Mouse (Mus musculus) CH12.LX (cell line): ENCODE measurements at regions not wholly inside any gene's neighbourhood (a gene's known extent, or its start where the extent isn't known, plus 50 kb on each side); places are given as distances from the start of the nearest gene placed in this dataset.

ENCODE experiments used
- DNase-seq: peaks from one replicate; pipeline ENCODE4 v3.0.0-alpha.2; 2013; ENCODE audit errors: extremely low read depth
- H3K27ac ChIP-seq: 2 replicates; pipeline ENCODE4 v1.5.1; 2012; ENCODE audit warnings: low read depth, mild to moderate bottlenecking, control low read depth, moderate library complexity; ENCODE audit not compliant: insufficient read depth
- H3K27me3 ChIP-seq: replicated peaks from 2 replicates; pipeline ENCODE3; 2012; ENCODE audit warnings: inconsistent platforms
- H3K36me3 ChIP-seq, 2 experiments: replicated peaks in 1 of 2; 2 replicates each; pipeline versions ENCODE3 to v1.6.1; 2012; ENCODE audit warnings: inconsistent platforms in 1 of 2, low read length in 1 of 2, mild to moderate bottlenecking in 1 of 2, mixed read lengths in 1 of 2, moderate library complexity in 1 of 2; ENCODE audit not compliant: control insufficient read depth in 1 of 2, insufficient read depth in 1 of 2
- H3K4me1 ChIP-seq, 2 experiments: 2 replicates each; pipeline ENCODE4 v1.6.1; 2012; ENCODE audit warnings: inconsistent platforms in 1 of 2, moderate library complexity in 1 of 2; ENCODE audit not compliant: insufficient read depth in 2 of 2, control insufficient read depth in 1 of 2
- H3K4me2 ChIP-seq: 2 replicates; pipeline ENCODE4 v1.6.1; 2012; ENCODE audit warnings: low read depth, mild to moderate bottlenecking, control low read depth; ENCODE audit not compliant: poor library complexity, insufficient read depth, severe bottlenecking
- H3K4me3 ChIP-seq, 3 experiments: fragments of 150-350 bp in 1 of 3; sonication (generic) in 1 of 3; replicated peaks in 1 of 3; 2 replicates each; pipeline versions ENCODE3 to v1.5.1; 2011 to 2012; ENCODE audit warnings: low read depth in 2 of 3, low read length in 2 of 3, mild to moderate bottlenecking in 2 of 3, moderate library complexity in 2 of 3, control low read depth in 1 of 3, improper control_type of control experiment in 1 of 3, inconsistent platforms in 1 of 3, mixed read lengths in 1 of 3; ENCODE audit not compliant: poor library complexity in 1 of 3
- H3K79me2 ChIP-seq: replicated peaks from 2 replicates; pipeline ENCODE4 v1.6.1; 2012; ENCODE audit warnings: mild to moderate bottlenecking, moderate library complexity; ENCODE audit not compliant: control insufficient read depth, poor library complexity, insufficient read depth, severe bottlenecking; ENCODE audit errors: extremely low read depth
- H3K9ac ChIP-seq: 2 replicates; pipeline ENCODE4 v1.6.1; 2012; ENCODE audit warnings: low read depth, mild to moderate bottlenecking, control low read depth, moderate library complexity; ENCODE audit not compliant: insufficient read depth
- H3K9me3 ChIP-seq: replicated peaks from 2 replicates; pipeline ENCODE3; 2012; ENCODE audit warnings: low read length, inconsistent platforms, mixed read lengths
- BHLHE40 ChIP-seq: IDR thresholded peaks from 2 replicates; pipeline ENCODE4 v1.6.1; 2011; ENCODE audit warnings: mild to moderate bottlenecking, low read depth, low read length, improper control_type of control experiment
- CTCF ChIP-seq, 2 experiments: IDR thresholded peaks in 1 of 2; conservative IDR thresholded peaks in 1 of 2; 2 replicates each; pipeline ENCODE4 v1.5.1; 2011 to 2012; ENCODE audit warnings: low read depth in 2 of 2, low read length in 2 of 2, improper control_type of control experiment in 1 of 2, inconsistent platforms in 1 of 2, mild to moderate bottlenecking in 1 of 2, moderate library complexity in 1 of 2
- E2F4 ChIP-seq: IDR thresholded peaks from 2 replicates; pipeline ENCODE4 v1.6.1; 2011; ENCODE audit warnings: low read depth, low read length, improper control_type of control experiment; ENCODE audit not compliant: insufficient replicate concordance
- ELF1 ChIP-seq: IDR thresholded peaks from 2 replicates; pipeline ENCODE4 v1.6.1; 2014; ENCODE audit warnings: low read depth, mild to moderate bottlenecking, inconsistent platforms, low read length, improper control_type of control experiment
- GABPA ChIP-seq: IDR thresholded peaks from 2 replicates; pipeline ENCODE4 v1.6.1; 2012; ENCODE audit warnings: low read depth, low read length, improper control_type of control experiment, inconsistent platforms; ENCODE audit not compliant: insufficient replicate concordance
- MAX ChIP-seq: IDR thresholded peaks from 2 replicates; pipeline ENCODE4 v1.6.1; 2011; ENCODE audit warnings: low read length, improper control_type of control experiment
- MAZ ChIP-seq: IDR thresholded peaks from 2 replicates; pipeline ENCODE4 v1.6.1; 2012; ENCODE audit warnings: low read depth, mild to moderate bottlenecking, inconsistent platforms, low read length, improper control_type of control experiment, moderate library complexity
- MYC ChIP-seq: IDR thresholded peaks from 2 replicates; pipeline ENCODE4 v1.6.1; 2011; ENCODE audit warnings: low read depth, mild to moderate bottlenecking, improper control_type of control experiment, low read length
- NELFE ChIP-seq: IDR thresholded peaks from 2 replicates; pipeline ENCODE4 v1.6.1; 2011; ENCODE audit warnings: low read depth, low read length, improper control_type of control experiment
- NRF1 ChIP-seq: IDR thresholded peaks from 2 replicates; pipeline ENCODE4 v1.6.1; 2014; ENCODE audit warnings: low read depth, mild to moderate bottlenecking, inconsistent platforms, low read length, improper control_type of control experiment, moderate library complexity
- POLR2AphosphoS2 ChIP-seq: IDR thresholded peaks from 2 replicates; pipeline ENCODE4 v1.6.1; 2011; ENCODE audit warnings: low read depth, low read length, improper control_type of control experiment
- RAD21 ChIP-seq: IDR thresholded peaks from 2 replicates; pipeline ENCODE4 v1.6.1; 2011; ENCODE audit warnings: low read depth, mild to moderate bottlenecking, low read length, improper control_type of control experiment, moderate library complexity
- SMC3 ChIP-seq: IDR thresholded peaks from 2 replicates; pipeline ENCODE4 v1.6.1; 2011; ENCODE audit warnings: low read depth, low read length, improper control_type of control experiment
- TBP ChIP-seq: conservative IDR thresholded peaks from 2 replicates; pipeline ENCODE4 v1.6.1; 2011; ENCODE audit warnings: low read depth, low read length, improper control_type of control experiment
- USF2 ChIP-seq: conservative IDR thresholded peaks from 2 replicates; pipeline ENCODE4 v1.6.1; 2011; ENCODE audit warnings: low read depth, low read length, improper control_type of control experiment
- dilution Hi-C: fragments of 300-500 bp; cut with MboI; formaldehyde crosslinking; loops from 2 replicates; pipeline ENCODE4 v1.14.3; 2020; ENCODE audit warnings: low sequenced_read_pairs; ENCODE audit not compliant: extremely low pct_unique_long_range_greater_than_20kb, extremely low pct_ligation_motif_present
- in situ Hi-C: fragments of 300-500 bp; cut with MboI; formaldehyde crosslinking; loops from 3 replicates; pipeline ENCODE4 v1.14.3; 2019; ENCODE audit warnings: low sequenced_read_pairs, low pct_ligation_motif_present, low pct_unique_long_range_greater_than_20kb, mixed read lengths

- Histone ChIP-seq H3K9ac (no peak overlapping the region), H3K4me2 (no peak overlapping the region), H3K4me1 (peaks cover 0 to 5% of the 10 kb centered on the region in 2 experiments; a peak in 1 of 4 replicates), H3K36me3 (no peaks in the 10 kb centered on the region), H3K9me3 (peaks cover 45% of the 10 kb centered on the region), H3K27me3 (no peaks in the 10 kb centered on the region), H3K4me3 (no peak overlapping the region), H3K79me2 (no peaks in the 10 kb centered on the region), H3K27ac (no peak overlapping the region)
- in situ Hi-C loops (no loop called here), dilution Hi-C loops (no loop called here)
- TF ChIP-seq RAD21 (no peak), USF2 (no peak), NRF1 (no peak), BHLHE40 (no peak)
- no peak for DNase-seq
Measured at GRCm38 (mm10) chr15:88399989-88400388, 200.1 kb upstream of the Zdhhc25 start.

- dilution Hi-C loops, result no loop called here
Measured at GRCm38 (mm10) chr15:88400787-88401186, 199.3 kb upstream of the Zdhhc25 start.

GRCm38 (mm10) chr15:88408461-88409379 is 191.4 kb upstream of the Zdhhc25 start:
- H3K36me3 ChIP-seq, result no peaks in the 10 kb centered on the region
- no peaks in the 10 kb centered on the region for H3K27me3 ChIP-seq
- H3K9ac ChIP-seq, result no peak overlapping the region
- dilution Hi-C loops (no loop called here), in situ Hi-C loops (no loop called here)
- no peak overlapping the region for H3K4me3 ChIP-seq
- no peak overlapping the region for H3K4me2 ChIP-seq
- peaks cover 69% of the 10 kb centered on the region for H3K9me3 ChIP-seq
- no peaks in the 10 kb centered on the region for H3K79me2 ChIP-seq
- H3K4me1 ChIP-seq, result no peaks in the 10 kb centered on the region
- TF ChIP-seq TBP (no peak), ELF1 (no peak), MAZ (no peak), MYC (no peak), MAX (no peak), GABPA (no peak), NELFE (no peak)
- DNase-seq, result no peak
- H3K27ac ChIP-seq, result no peak overlapping the region

More at GRCm38 (mm10) chr15:88400787-88401186, 199.3 kb upstream of the Zdhhc25 start:
- H3K4me3 ChIP-seq, result no peak overlapping the region
- TF ChIP-seq POLR2AphosphoS2 (no peak), CTCF (conservative IDR thresholded peaks at IDR 0.05 in 1 of 2, IDR thresholded peaks at IDR 0.05 in 1 of 2; ENCODE audit: low read depth in 2 of 2, low read length in 2 of 2) (0 out of 4 replicates have a peak, but pooled peaks of 1 of the 2 experiments have one; percentile 9), E2F4 (no peak), SMC3 (peak; percentile 7; the same call in 1 of the 2 replicates)
- peaks cover 46% of the 10 kb centered on the region for H3K9me3 ChIP-seq
- in situ Hi-C loops, result no loop called here
- H3K27ac ChIP-seq, result no peak overlapping the region
- peaks cover 0 to 5% of the 10 kb centered on the region in 2 experiments; a peak in 1 of 4 replicates for H3K4me1 ChIP-seq
- H3K4me2 ChIP-seq, result no peak overlapping the region
- DNase-seq, result no peak
- no peaks in the 10 kb centered on the region for H3K36me3 ChIP-seq
- no peaks in the 10 kb centered on the region for H3K27me3 ChIP-seq
- no peak overlapping the region for H3K9ac ChIP-seq
- no peaks in the 10 kb centered on the region for H3K79me2 ChIP-seq
